Mouse (Mus musculus) megakaryocyte, embryonic 14.5 days (primary cell): ENCODE data around the gene Tlr4.

ENCODE experiments used
- FLI1 ChIP-seq: IDR thresholded peaks from 2 replicates; pipeline ENCODE4 v1.6.1; 2012; ENCODE audit warnings: low read length, inconsistent platforms, mixed read lengths
- GATA1 ChIP-seq: IDR thresholded peaks from 3 replicates; pipeline ENCODE4 v1.6.1; 2012; ENCODE audit warnings: mixed read lengths, low read length, inconsistent platforms, borderline replicate concordance

DNA sequence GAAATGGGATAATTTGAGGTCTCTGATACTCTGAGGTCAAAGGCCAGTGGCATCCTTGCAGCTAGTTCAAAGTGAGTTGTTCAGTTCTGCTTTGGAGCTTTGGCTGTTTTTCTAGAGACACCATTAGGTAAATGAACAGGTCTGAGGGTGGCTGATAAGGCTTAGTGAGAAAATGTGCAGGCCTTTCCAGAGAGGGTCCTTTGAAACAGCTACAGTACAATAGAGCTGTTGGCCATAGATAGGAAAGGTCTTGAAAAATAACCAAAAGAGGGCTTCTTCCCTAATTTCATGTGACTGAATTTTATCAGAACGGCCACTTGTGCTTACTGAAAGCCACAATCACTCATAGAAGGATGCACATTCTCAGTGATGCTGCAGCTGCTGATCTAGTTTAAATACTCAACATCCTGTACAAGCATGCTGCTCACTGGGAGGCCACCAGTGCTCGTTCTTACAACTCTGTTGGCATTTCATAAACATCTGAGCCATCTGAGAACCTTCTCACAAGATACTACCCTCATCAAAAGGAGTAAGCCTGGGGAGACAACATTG, 100.2 kb downstream of the Tlr4 start:
- TF ChIP-seq GATA1 (no peak), FLI1 (no peak)
